Mouse (Mus musculus) MN1 (cell line): ENCODE data around the gene Tomm5.
A peak's percentile ranks its signal among the peaks of the same experiment; 100 is the strongest.
"Not testable (repeated sequence)": the region's sequence is repeated elsewhere in the genome, so short reads cannot be mapped to it uniquely, and the experiment has no call there.

Source experiments
- DNase-seq: peaks from one replicate; pipeline ENCODE4 v3.0.0-alpha.2; 2016; ENCODE audit warnings: low spot score

Gene Tomm5

GRCm38 (mm10) chr4:45107601-45108277 is at the start of gene Tomm5:
Gene Tomm5, minus strand, starts transcription at chr4:45108114.
- DNase-seq = peak; percentile 89

DNA sequence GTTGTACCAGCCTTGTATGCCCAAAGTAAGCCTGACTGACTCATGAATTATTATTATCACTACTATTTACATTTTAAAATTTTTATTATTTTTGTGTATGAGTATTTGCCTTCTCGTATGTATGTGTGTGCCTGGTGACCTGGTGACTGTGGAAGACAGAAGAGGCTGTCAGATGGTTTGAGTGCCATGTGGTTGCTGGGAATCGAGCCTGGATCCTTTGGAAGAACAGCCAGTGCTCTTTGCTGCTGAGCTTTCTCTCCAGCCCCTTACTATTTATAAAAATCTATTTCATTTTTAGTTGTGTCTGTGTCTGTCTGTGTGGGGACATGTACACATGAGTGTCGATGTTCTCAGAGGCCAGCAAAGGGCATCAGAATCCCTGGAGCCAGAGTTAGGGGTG is 48.5 kb upstream of the Tomm5 start:
- no peak for DNase-seq

GRCm38 (mm10) chr4:45143005-45143404 is 35.1 kb upstream of the Tomm5 start:
- DNase-seq = peak; percentile 60

- DNase-seq = peak; percentile 71
Measured at GRCm38 (mm10) chr4:45142411-45142810, 34.5 kb upstream of the Tomm5 start.

DNA sequence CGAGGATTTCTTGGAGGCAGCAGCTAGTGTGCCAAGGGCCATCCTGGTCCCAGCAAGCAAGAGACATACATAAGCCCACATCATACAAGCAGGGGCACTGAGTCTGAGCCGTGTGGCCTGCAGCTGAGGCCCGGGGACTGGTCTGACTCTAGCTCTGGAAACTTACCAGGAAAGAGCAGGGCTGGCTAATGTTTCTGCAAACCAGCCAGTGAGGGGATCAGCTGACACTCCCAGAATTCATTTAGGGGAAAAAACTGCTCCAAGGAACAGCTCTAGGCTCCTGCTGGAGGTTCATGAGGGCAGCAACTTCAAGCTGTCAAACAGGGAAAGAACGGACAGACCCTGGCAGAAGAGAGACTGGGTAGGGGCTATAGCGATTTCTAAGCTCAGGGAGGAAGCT is 33.9 kb upstream of the Tomm5 start:
- peak; percentile 71 for DNase-seq

DNA sequence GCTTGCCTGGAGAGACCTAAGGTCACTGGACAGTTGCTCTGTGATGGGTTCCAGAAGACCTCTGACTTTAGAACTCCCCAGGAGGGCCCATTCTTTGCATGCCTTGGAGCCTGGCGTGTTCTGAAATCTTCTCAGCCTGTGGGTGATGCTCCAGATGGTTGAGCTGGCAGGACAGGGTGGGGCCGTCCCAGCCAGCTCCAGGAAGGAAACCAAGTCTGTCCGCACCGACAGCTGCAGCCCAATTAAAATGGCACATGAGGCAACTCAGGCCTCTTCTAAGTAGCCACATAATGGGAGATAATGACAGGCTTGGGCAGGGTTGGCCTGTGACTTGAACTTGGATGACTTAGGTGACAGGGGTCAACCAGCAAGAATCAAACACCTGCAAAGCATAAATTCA is 29.7 kb upstream of the Tomm5 start:
- no peak for DNase-seq

DNA sequence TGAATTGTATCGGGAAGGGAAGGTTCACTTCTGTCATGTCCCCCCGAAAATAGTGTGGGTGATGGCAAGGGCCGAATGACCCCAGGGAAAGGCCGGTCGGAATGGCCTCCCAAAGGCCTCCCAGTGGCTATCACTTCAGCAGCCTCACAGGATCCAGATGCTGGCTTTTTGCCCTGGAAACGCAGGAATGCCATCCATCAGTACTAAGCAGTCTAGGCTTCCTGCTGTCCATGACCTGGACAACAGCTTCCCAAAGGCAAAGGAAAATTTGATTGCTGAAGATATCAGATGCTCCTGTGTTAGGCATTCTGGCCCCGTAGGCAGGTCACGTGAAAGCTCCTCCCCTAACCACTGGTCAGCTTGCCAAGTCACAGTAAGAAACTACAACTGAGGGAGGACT is 26.6 kb upstream of the Tomm5 start:
- DNase-seq = peak; percentile 10

- DNase-seq = no peak
Measured at GRCm38 (mm10) chr4:45131021-45131420, 23.1 kb upstream of the Tomm5 start.

DNA sequence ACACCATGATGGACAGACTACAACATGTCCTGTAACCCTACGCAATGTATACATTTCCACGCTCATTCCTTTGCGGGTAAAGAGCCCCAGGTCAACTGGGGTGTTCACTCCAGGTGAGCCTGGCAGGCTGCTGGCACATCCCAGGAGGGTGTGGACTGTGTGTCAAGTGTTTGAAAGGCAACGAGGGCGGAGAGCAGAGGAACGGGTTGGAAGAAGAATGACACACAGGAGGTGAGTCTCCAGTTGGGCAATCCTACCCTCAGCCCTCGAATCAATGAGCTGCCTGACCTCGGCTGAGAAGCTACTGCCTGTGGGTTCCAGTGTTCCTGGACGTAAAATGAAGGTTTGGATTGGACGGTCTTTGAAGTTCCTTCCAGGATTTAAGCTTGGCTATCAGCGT is 13.4 kb upstream of the Tomm5 start:
- no peak for DNase-seq

GRCm38 (mm10) chr4:45108456-45109110 is 669 bp upstream of the Tomm5 start:
- DNase-seq = no peak

DNA sequence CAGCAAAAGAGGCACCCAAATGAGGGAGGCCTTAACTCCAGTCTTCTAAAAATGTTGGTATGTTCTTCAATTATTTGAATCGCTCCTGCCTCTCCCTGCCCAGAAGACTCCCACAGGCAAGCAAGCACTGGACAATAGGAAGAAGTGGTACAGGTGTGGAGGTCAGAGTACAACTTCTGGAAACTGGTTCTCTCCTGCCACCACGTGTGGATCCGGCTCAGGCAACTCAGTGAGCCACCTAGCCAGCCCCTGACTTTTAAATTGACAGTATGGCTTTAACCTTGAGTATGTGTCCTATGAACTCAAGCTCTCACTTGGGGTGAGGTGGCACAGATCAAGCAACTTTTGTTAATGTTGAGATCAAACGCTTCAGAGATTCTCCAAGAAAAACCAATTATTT is 848 bp downstream of the Tomm5 start:
- no peak for DNase-seq

GRCm38 (mm10) chr4:45106409-45106808 is 1.5 kb downstream of the Tomm5 start:
- DNase-seq = peak; percentile 11

- peak; percentile 73 for DNase-seq
Measured at GRCm38 (mm10) chr4:45097198-45097872, 10.6 kb downstream of the Tomm5 start.

- peak; percentile 30 for DNase-seq
Measured at GRCm38 (mm10) chr4:45084895-45085290, 23.0 kb downstream of the Tomm5 start.

DNA sequence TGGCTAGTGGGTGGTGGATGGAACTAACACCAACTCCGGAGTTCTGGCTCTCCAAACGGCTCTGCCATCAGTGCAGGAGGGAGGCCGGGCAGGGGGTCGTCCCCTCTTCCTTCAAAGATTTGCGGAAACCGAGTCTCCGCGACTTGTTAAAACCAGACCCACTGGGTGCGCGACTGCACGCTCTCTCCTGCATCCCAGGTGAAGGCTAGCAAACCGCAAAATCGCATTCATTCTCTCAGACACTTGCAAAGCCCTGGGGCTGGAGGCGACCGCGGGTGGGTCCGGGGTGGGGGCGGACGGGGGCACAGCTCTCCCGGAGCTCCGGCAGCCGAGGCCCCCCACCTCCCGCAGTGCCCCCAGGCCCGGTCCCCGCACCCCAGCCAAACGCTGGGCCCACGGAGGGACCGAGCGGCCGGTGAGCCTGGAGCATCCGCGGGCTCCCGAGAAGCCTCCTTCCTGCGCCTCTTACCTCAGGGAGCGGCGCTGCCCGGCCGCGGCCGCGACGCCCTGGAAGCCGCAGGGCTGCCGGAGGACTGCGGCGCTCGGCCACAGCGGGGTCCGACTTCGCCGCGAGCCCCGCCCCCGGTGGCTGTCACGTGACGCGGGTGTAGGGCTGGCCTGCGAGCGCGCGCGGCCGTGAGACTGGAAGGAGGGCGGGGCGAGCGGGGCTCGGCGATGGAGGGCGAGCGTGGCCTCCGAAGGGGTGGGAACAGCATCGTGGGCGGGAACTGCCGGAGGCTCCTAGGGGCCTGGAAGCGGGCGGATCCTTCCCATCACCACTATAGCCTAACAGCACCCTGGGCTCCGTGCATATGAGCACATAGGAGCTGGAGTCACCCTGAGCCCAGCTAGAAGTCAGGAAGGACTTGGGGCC is 23.7 kb downstream of the Tomm5 start, which contains the start of gene Fbxo10:
Gene Fbxo10, minus strand, starts transcription at position 584 of the 874 bp plus-strand sequence.
- DNase-seq = peak; percentile 95

DNA sequence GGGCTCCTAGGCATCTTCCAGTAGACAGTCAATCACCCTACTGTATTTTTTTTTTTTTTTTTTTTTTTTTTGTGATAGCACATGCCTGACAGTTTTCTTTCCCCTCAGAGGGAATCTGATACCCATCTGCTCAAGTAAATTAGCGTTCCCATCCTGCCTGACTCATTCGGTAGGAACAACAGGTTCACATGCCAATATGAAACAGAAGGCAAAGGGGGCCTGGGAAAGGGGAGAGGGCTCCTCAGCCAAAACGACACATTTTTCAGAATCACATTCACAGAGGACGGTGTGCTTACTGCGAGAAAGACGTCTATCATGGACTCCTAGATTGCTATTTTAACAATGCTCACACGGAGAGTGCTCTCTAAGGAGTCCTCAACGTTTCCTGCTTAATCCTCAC is 24.4 kb downstream of the Tomm5 start:
- DNase-seq = peak; percentile 48

DNA sequence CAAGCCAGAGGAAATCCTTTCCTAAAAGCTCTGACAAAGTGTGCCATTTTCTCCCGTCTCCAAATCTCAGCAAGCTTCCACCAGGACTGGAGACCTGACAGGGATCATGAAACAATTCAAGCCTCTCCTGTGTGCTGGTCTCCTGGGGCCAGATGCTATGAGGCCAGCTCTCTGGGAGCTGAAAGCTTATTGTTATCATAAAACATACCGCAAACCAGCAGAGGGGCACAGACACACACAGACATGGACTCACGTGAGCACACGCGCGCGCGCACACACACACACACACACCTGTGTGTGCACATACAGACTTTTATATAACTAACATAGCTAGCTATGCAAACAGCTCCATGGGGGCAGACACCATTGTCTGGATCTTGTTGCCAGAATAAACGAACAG is 25.0 kb downstream of the Tomm5 start:
- peak; percentile 47 for DNase-seq

GRCm38 (mm10) chr4:45081041-45081440 is 26.9 kb downstream of the Tomm5 start:
- not testable (repeated sequence) for DNase-seq

DNA sequence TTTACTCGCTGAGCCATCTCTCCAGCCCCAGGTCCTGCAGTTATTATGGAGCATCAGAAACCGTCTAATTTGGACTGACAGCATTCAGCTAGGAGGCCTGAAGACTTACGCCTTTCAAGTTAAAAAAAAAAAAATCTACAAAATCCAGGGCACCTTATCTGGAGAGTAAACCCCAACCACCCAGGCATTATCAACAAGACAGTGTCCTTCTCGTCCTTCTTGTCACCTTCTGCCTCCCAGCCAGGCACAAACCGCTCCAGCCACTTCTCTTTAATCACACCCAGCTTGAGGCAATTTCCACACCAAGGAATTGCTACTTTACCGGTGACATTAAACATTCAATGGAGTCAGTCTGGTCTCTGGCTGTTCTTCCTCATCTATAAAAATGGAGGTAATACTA is 34.4 kb downstream of the Tomm5 start:
- DNase-seq = no peak

- DNase-seq = no peak
Measured at GRCm38 (mm10) chr4:45072261-45072973, 35.5 kb downstream of the Tomm5 start.

GRCm38 (mm10) chr4:45067742-45068141 is 40.2 kb downstream of the Tomm5 start:
- DNase-seq = no peak
